In genomic region chr9:118556951-118557780, GRCm38 (mm10) we compare ENCODE assay signal across 8 mouse cellular contexts. TPM values are rescaled to one million over a fixed set of nuclear protein-coding genes. Genes with fewer than 3 reads are reported as not detected.
A peak's percentile ranks its signal among the peaks of the same experiment; 100 is the strongest.
DNase-seq lines count a peak whose midpoint lies in the region.

No protein-coding gene starts in this region.

- peak; percentile 30 for DNase-seq in kidney, postnatal 10 days
- DNase-seq in kidney, postnatal 36 days: no peak
- DNase-seq in frontal cortex, postnatal 25 days (ENCODE audit: low spot score in 2 of 2): peak; percentile 15 to 38
- DNase-seq in layer of hippocampus, adult 9-11 months: peak; percentile 62
- peak; percentile 18 for DNase-seq in lung, postnatal 25 days (ENCODE audit: low spot score)
- DNase-seq in testis, postnatal 10 days (ENCODE audit: low spot score): no peak
- no peak for DNase-seq in retina, postnatal 1 day
- DNase-seq in adrenal gland, adult 8-10 months: no peak

RNA-seq across cellular contexts. Expression of gene Itga9, which starts 49.3 kb away (rescaled TPM):
- 10 to 100 TPM; 64.9 to 75.4 (median 67.8) TPM for total RNA-seq in adrenal gland, adult 8-10 months (2022)

RNA-seq across cellular contexts. Expression of gene Golga4, which starts 51.1 kb away (rescaled TPM):
- total RNA-seq in adrenal gland, adult 8-10 months (2022): 100 to 1,000 TPM; 129 to 187 (median 147) TPM

Comparison
In these comparisons a context has a peak if more than half of its experiments do, and no peak if none do; other contexts are left out.
1. DNase-seq: peak in kidney, postnatal 10 days (single experiment), frontal cortex, postnatal 25 days (2 of 2), layer of hippocampus, adult 9-11 months (single experiment) and lung, postnatal 25 days (single experiment); none in kidney, postnatal 36 days (0 of 2), testis, postnatal 10 days (single experiment), retina, postnatal 1 day (single experiment) and adrenal gland, adult 8-10 months (single experiment).